In genomic region chr4:96740472-96740871, GRCm38 (mm10) we compare ENCODE assay signal across 15 mouse cellular contexts.
"Had no signal": no experiment of that assay in that cellular context is flagged by ENCODE, and none has a peak within 500 bp of the region (broad histone marks: within the 10 kb centered on the region; RNA-seq: fewer than 3 reads in every experiment).

No protein-coding gene starts in this region.

- ATAC-seq: liver, postnatal 0 days; lung, postnatal 0 days; midbrain, embryonic 13.5 days; midbrain, embryonic 15.5 days had no signal

- DNase-seq: liver, embryonic 13.5 days; liver, postnatal 0 days; lung, adult 2 months; lung, postnatal 14 days; lung, postnatal 36 days; retina, postnatal 1 day; right cerebral cortex, postnatal 14 days; right cerebral cortex, postnatal 4 days; spleen, adult 18-20 months; thymus, adult 18-20 months; thymus, postnatal 14 days; thymus, postnatal 36 days had no signal
